Mouse (Mus musculus): ENCODE measurements around the gene Arhgap22. TPM values are rescaled to one million over a fixed set of nuclear protein-coding genes. Genes with fewer than 3 reads are reported as not detected.
A peak's percentile ranks its signal among the peaks of the same experiment; 100 is the strongest.

Gene Arhgap22
- polyA plus RNA-seq, 1 experiment from 2014 or later = 2.1 TPM

GRCm38 (mm10) chr14:33303348-33303819 is 89.6 kb downstream of the Arhgap22 start:
- Histone ChIP-seq H3K4me1 (peaks cover 18% of the 10 kb centered on the region), H3K4me3 (no peak overlapping the region), H3K27me3 (ENCODE audit: low read depth, poor library complexity, severe bottlenecking) (peaks cover 16% of the 10 kb centered on the region; the same call in 1 of the 2 replicates), H3K9me3 (replicated peaks) (no peaks in the 10 kb centered on the region), H3K36me3 (no peaks in the 10 kb centered on the region), H3K27ac (replicated peaks) (no peak overlapping the region)
- 29% methylated on average over 9 of the region's 9 CpGs for WGBS
- DNase-seq (ENCODE audit: low spot score) = peak; percentile 75

DNA sequence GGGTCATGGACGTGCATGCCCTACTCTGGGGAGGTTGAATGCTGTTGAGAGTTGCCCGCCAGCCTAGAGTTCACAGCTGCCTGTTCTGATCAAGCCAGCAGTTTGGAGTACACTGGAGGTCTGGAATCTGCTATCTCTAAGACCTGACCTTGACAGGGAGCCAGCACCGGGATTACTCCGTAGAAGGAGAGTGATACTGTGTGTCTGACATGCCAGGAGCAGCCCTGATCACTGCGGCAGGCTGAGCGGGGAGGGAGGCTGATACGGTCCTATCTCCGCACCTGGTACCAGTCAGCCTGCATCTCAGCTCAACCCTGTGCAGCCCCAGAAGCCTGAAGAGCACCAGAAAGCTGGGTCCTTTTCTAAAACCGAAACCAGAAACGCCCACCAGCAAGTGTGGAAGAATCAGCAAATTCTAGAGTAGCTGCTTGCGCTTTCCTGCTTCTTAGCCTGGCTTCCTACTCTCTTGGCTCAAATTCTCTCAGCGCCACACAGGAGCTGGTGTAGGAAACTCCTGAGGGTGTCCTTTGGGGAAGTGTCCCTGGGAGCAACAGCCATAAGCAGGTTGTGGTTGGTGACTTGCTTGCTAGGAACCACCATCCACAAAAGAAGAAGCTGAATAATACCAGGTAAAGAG is 91.9 kb downstream of the Arhgap22 start:
- H3K9me3 ChIP-seq (replicated peaks) = no peaks in the 10 kb centered on the region
- DNase-seq (ENCODE audit: low spot score) = no peak
- no peak overlapping the region for H3K4me3 ChIP-seq
- peaks cover 34% of the 10 kb centered on the region for H3K27me3 ChIP-seq (ENCODE audit: low read depth, poor library complexity, severe bottlenecking)
- no peaks in the 10 kb centered on the region for H3K36me3 ChIP-seq
- H3K27ac ChIP-seq (replicated peaks) = no peak overlapping the region
- peaks cover 10% of the 10 kb centered on the region for H3K4me1 ChIP-seq
- 76% methylated on average over 12 of the region's 12 CpGs for WGBS

DNA sequence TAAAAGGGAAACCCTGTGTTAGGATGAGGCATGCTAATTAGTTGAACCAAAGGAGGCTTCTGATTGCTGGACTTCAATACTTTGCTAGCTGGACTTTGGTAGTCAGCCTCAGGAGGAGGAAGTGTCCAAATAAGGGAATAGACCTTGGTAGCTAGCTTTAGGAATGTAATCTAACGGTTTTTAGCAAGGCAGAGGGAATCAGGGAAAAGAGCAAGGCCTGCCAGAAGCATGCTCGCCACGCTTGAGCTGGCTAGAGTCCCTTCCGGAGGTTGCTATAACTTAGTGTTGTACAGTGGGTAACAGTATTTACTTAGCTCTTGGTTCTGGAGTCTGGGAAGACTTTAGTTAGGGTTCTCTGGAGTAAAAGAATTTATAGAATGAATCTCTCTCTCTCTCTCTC is 96.9 kb downstream of the Arhgap22 start:
- WGBS = 66% methylated on average over 4 of the region's 4 CpGs
- H3K27ac ChIP-seq (replicated peaks) = no peak overlapping the region
- no peaks in the 10 kb centered on the region for H3K36me3 ChIP-seq
- DNase-seq (ENCODE audit: low spot score) = no peak
- H3K4me1 ChIP-seq = peaks cover 12% of the 10 kb centered on the region
- H3K9me3 ChIP-seq (replicated peaks) = no peaks in the 10 kb centered on the region
- H3K27me3 ChIP-seq (ENCODE audit: low read depth, poor library complexity, severe bottlenecking) = peaks cover 42% of the 10 kb centered on the region
- H3K4me3 ChIP-seq = no peak overlapping the region

DNA sequence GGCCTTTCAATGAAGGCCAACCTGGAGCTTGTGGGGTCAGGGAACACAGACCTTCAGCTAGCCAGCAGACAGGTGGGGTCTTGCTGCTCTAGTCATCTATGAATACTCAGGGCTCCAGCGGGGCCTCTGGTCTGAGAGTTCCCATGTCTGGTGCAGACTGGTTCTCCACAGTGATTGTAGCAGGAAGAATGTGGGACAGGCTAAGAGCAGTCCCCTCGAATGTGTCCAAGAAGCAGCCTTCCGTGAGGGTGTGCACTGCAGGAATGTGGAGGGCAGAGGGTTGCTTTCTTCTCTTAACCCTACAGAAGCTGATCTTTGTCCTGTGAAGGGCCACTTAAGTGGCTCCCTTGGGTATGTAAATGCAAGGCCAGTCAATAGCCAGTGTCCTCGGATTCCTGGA is 98.5 kb downstream of the Arhgap22 start:
- Histone ChIP-seq H3K36me3 (no peaks in the 10 kb centered on the region), H3K4me1 (peaks cover 12% of the 10 kb centered on the region), H3K9me3 (replicated peaks) (no peaks in the 10 kb centered on the region), H3K27me3 (ENCODE audit: low read depth, poor library complexity, severe bottlenecking) (peaks cover 52% of the 10 kb centered on the region), H3K4me3 (no peak overlapping the region), H3K27ac (replicated peaks) (peak overlapping the region; percentile 13; the same call in 1 of the 2 replicates)
- no peak for DNase-seq (ENCODE audit: low spot score)
- WGBS = 27% methylated on average over 4 of the region's 4 CpGs

DNA sequence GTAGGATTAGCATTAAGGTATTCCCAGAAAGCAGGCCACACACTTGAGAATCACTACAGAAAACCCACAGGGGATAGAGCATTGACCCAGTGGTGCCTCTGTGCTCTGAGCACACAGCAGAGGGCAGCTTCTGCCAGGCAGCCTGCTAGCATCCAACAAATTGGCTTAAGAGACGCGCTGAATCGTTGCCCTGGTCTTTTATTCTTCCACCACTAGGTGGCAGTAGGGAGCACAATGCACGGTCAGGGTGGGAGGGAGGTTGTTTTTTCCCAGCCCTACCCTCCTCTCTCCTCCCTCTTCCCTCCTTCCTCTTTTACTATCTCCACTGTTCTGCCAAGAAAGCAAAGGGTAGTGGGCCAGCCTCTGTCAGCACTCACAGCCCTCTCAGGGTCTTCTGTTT is 99.8 kb downstream of the Arhgap22 start:
- Histone ChIP-seq H3K9me3 (replicated peaks) (no peaks in the 10 kb centered on the region), H3K27ac (replicated peaks) (no peak overlapping the region), H3K4me3 (no peak overlapping the region), H3K36me3 (no peaks in the 10 kb centered on the region), H3K27me3 (ENCODE audit: low read depth, poor library complexity, severe bottlenecking) (peaks cover 62% of the 10 kb centered on the region), H3K4me1 (peaks cover 19% of the 10 kb centered on the region)
- 0% methylated on average over 4 of the region's 4 CpGs for WGBS
- peak; percentile 72 for DNase-seq (ENCODE audit: low spot score)

DNA sequence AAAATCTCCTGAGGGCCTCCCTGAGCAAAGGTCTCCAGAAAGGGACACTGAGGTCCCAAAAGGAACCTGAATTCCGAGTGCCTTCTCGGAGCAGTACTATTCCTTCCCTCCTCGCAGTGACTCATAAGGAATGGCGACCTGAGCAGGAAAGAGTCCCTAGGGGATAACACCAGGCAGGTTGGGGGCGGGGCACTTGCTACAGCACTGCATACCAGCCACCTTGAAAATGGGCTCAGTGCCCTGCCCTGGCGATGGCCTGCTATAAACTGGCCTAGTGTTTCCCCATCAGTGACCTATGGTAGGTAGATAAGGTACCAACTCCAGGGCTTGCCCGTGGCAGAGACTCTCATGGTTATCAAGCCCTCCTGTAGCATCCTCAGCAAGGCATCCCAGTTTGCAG is 100.3 kb downstream of the Arhgap22 start:
- no peaks in the 10 kb centered on the region for H3K9me3 ChIP-seq (replicated peaks)
- peaks cover 19% of the 10 kb centered on the region for H3K4me1 ChIP-seq
- H3K27ac ChIP-seq (replicated peaks) = no peak overlapping the region
- DNase-seq (ENCODE audit: low spot score) = no peak
- no peaks in the 10 kb centered on the region for H3K36me3 ChIP-seq
- H3K27me3 ChIP-seq (ENCODE audit: low read depth, poor library complexity, severe bottlenecking) = peaks cover 63% of the 10 kb centered on the region
- H3K4me3 ChIP-seq = no peak overlapping the region
- 50% methylated on average over 7 of the region's 7 CpGs for WGBS

GRCm38 (mm10) chr14:33315111-33315510 is 101.3 kb downstream of the Arhgap22 start:
- Histone ChIP-seq H3K27me3 (ENCODE audit: low read depth, poor library complexity, severe bottlenecking) (peaks cover 68% of the 10 kb centered on the region), H3K36me3 (no peaks in the 10 kb centered on the region), H3K9me3 (replicated peaks) (no peaks in the 10 kb centered on the region), H3K4me3 (no peak overlapping the region), H3K4me1 (peaks cover 27% of the 10 kb centered on the region), H3K27ac (replicated peaks) (no peak overlapping the region)
- DNase-seq (ENCODE audit: low spot score) = no peak
- WGBS = 53% methylated on average over 5 of the region's 5 CpGs

- H3K36me3 ChIP-seq = no peaks in the 10 kb centered on the region
- no peak for DNase-seq (ENCODE audit: low spot score)
- H3K4me1 ChIP-seq = peaks cover 34% of the 10 kb centered on the region
- no peak overlapping the region for H3K27ac ChIP-seq (replicated peaks)
- H3K27me3 ChIP-seq (ENCODE audit: low read depth, poor library complexity, severe bottlenecking) = peaks cover 68% of the 10 kb centered on the region
- H3K4me3 ChIP-seq = no peak overlapping the region
- WGBS = 55% methylated on average over 4 of the region's 4 CpGs
- no peaks in the 10 kb centered on the region for H3K9me3 ChIP-seq (replicated peaks)
Observed at GRCm38 (mm10) chr14:33315771-33316170, 101.9 kb downstream of the Arhgap22 start.

- DNase-seq (ENCODE audit: low spot score) = no peak
- H3K36me3 ChIP-seq = no peaks in the 10 kb centered on the region
- no peak overlapping the region for H3K27ac ChIP-seq (replicated peaks)
- peaks cover 33% of the 10 kb centered on the region for H3K4me1 ChIP-seq
- no peaks in the 10 kb centered on the region for H3K9me3 ChIP-seq (replicated peaks)
- H3K4me3 ChIP-seq = no peak overlapping the region
- WGBS = 45% methylated on average over 6 of the region's 6 CpGs
- H3K27me3 ChIP-seq (ENCODE audit: low read depth, poor library complexity, severe bottlenecking) = peaks cover 81% of the 10 kb centered on the region
Observed at GRCm38 (mm10) chr14:33317946-33318345, 104.1 kb downstream of the Arhgap22 start.

DNA sequence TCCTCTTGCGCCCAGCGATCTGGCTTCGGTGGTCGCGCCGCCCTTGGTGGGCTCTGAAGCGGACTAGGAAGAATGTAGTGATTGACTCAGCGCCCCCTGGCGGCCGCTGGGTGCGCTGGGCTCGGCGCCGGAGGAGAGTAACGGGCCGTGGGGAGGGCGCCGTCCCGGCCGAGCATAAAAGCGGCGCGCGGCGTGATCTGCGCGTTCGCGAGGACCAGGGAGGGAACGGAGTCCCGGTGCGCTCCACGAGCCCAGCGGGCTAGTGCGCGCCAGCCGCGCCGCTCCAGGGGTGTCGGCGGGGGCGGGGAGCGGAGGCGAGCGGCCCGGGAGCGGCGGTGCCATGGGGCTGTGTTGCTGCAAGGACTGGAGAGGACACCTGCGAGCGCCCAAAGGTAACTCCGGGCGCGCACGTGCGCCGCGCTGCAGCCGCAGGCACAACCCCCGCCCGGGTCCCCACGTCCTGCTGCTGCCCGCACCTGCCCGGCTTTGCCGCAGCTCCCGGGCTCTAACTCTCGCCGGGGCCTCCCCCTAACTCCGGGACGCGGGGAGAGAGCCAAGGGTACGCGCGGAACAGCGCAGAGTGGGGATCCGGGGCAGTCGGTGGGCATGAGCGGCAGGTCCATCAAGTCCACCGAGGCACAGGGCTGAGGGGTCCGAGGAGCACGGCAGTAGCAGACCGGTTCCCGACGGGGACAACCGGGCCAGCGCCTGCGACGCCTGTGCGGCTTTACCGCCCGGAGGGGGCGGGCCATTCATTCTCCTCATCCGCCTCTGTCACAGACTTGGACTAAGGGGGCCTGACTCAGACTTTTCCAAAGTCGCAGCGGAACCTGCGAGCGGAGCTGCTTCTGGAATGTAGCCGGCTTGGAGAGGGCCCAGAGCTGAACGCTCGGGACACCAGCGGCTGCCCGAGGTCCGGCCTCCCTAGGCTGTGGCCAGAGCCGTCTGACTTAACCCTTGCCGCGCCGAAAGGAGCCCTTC is 106.0 kb downstream of the Arhgap22 start:
- Histone ChIP-seq H3K4me1 (peaks cover 33% of the 10 kb centered on the region), H3K27me3 (ENCODE audit: low read depth, poor library complexity, severe bottlenecking) (peaks cover 75% of the 10 kb centered on the region), H3K4me3 (peak overlapping the region; percentile 79), H3K36me3 (no peaks in the 10 kb centered on the region), H3K27ac (replicated peaks) (peak overlapping the region; percentile 46; the same call in 1 of the 2 replicates), H3K9me3 (replicated peaks) (no peaks in the 10 kb centered on the region)
- DNase-seq (ENCODE audit: low spot score) = peak; percentile 87
- WGBS = under 1% methylated on average over 105 of the region's 106 CpGs

GRCm38 (mm10) chr14:33320856-33321255 is 107.0 kb downstream of the Arhgap22 start:
- Histone ChIP-seq H3K4me3 (peak overlapping the region; percentile 79), H3K36me3 (no peaks in the 10 kb centered on the region), H3K27me3 (ENCODE audit: low read depth, poor library complexity, severe bottlenecking) (peaks cover 65% of the 10 kb centered on the region), H3K9me3 (replicated peaks) (no peaks in the 10 kb centered on the region), H3K4me1 (peaks cover 36% of the 10 kb centered on the region), H3K27ac (replicated peaks) (no peak overlapping the region)
- WGBS = 12% methylated on average over 7 of the region's 7 CpGs
- no peak for DNase-seq (ENCODE audit: low spot score)

GRCm38 (mm10) chr14:33322661-33323088 is 108.8 kb downstream of the Arhgap22 start:
- Histone ChIP-seq H3K4me1 (peaks cover 36% of the 10 kb centered on the region), H3K27me3 (ENCODE audit: low read depth, poor library complexity, severe bottlenecking) (peaks cover 48% of the 10 kb centered on the region), H3K9me3 (replicated peaks) (no peaks in the 10 kb centered on the region), H3K27ac (replicated peaks) (no peak overlapping the region), H3K36me3 (no peaks in the 10 kb centered on the region), H3K4me3 (peak overlapping the region; percentile 14; the same call in 1 of the 2 replicates)
- 22% methylated on average over 7 of the region's 7 CpGs for WGBS
- DNase-seq (ENCODE audit: low spot score) = peak; percentile 70

DNA sequence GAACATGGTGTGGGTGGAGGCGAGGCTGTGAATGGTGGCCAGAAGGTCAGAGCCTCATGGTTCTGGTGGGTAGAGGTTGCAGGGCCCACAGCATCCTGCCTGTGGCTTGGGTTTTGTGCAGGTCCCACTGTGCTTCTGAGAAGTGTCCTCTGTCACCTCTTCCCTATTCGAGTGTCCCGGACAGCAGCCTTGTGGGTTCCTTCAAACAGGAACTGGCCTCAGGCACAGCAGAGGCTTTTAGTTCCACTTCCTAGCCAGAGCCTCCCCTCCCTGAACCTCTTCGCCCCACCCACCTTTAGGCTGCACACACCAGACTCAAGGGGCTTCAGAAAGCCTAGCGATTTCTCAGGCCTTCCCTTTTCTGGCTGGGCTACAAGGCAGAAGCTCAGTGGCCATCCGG is 110.7 kb downstream of the Arhgap22 start:
- H3K4me1 ChIP-seq = peaks cover 37% of the 10 kb centered on the region
- H3K9me3 ChIP-seq (replicated peaks) = no peaks in the 10 kb centered on the region
- H3K27ac ChIP-seq (replicated peaks) = no peak overlapping the region
- H3K36me3 ChIP-seq = no peaks in the 10 kb centered on the region
- WGBS = 76% methylated on average over 6 of the region's 6 CpGs
- DNase-seq (ENCODE audit: low spot score) = no peak
- no peak overlapping the region for H3K4me3 ChIP-seq
- peaks cover 30% of the 10 kb centered on the region for H3K27me3 ChIP-seq (ENCODE audit: low read depth, poor library complexity, severe bottlenecking)
